Mouse (Mus musculus) thymus, adult 2 months (tissue): ENCODE measurements around the gene Chst11. TPM values are rescaled to one million over a fixed set of nuclear protein-coding genes. Genes with fewer than 3 reads are reported as not detected.

Experiments
- DNase-seq: peaks from one replicate; pipeline ENCODE4 v3.0.0; 2021
- H3K27ac ChIP-seq: fragments of 200-500 bp; 2 replicates; pipeline ENCODE4 v1.5.1; 2012; ENCODE audit warnings: low read length, control low read depth; ENCODE audit not compliant: control insufficient read depth, insufficient read depth
- H3K27me3 ChIP-seq: fragments of 200-500 bp; 2 replicates; pipeline ENCODE4 v1.6.1; 2012; ENCODE audit warnings: mild to moderate bottlenecking, low read length, moderate library complexity, mixed read lengths; ENCODE audit not compliant: control insufficient read depth, insufficient read depth
- H3K36me3 ChIP-seq: fragments of 200-500 bp; 2 replicates; pipeline ENCODE4 v1.6.1; 2012; ENCODE audit warnings: mild to moderate bottlenecking, low read length, moderate library complexity; ENCODE audit not compliant: control insufficient read depth, insufficient read depth
- H3K4me1 ChIP-seq: fragments of 200-500 bp; replicated peaks from 2 replicates; pipeline ENCODE4 v1.6.1; 2012; ENCODE audit warnings: low read length; ENCODE audit not compliant: control insufficient read depth, insufficient read depth
- H3K4me3 ChIP-seq: fragments of 200-500 bp; 2 replicates; pipeline ENCODE4 v1.5.1; 2012; ENCODE audit warnings: mild to moderate bottlenecking, low read length, control low read depth, moderate library complexity; ENCODE audit not compliant: control insufficient read depth, insufficient read depth
- CTCF ChIP-seq: fragments of 200-500 bp; IDR thresholded peaks from 2 replicates; pipeline ENCODE4 v1.5.1; 2012; ENCODE audit warnings: mild to moderate bottlenecking, control low read depth, low read length, moderate library complexity, borderline replicate concordance; ENCODE audit not compliant: control insufficient read depth, poor library complexity, insufficient read depth; ENCODE audit errors: extremely low read depth
- POLR2A ChIP-seq: fragments of 200-500 bp; IDR thresholded peaks from 2 replicates; pipeline ENCODE4 v1.6.1; 2012; ENCODE audit warnings: mild to moderate bottlenecking, low read length, control low read depth, moderate library complexity; ENCODE audit not compliant: control insufficient read depth, poor library complexity, insufficient read depth; ENCODE audit errors: extremely low read depth
- WGBS: fragments of 180-500 bp; shearing (Covaris S2); methylation state at CpG from one replicate; pipeline ENCODE4 v1.1.7; 2018; 5-methylcytosine and 5-hydroxymethylcytosine counted together
- polyA plus RNA-seq: library from polyadenylated mRNA; depleted of rRNA; stranded (reverse); fragments of >200 nt; gene quantifications from 2 replicates; pipeline ENCODE4 v1.2.3, GENCODE M21; 2012

The Chst11 gene
- polyA plus RNA-seq, 1 experiment, result 19.4 TPM

GRCm38 (mm10) chr10:83068466-83068865, 83.2 kb downstream of the Chst11 start:
- H3K36me3 ChIP-seq, result no peaks in the 10 kb centered on the region
- WGBS, result 91% methylated on average over 8 of the region's 8 CpGs
- no peaks in the 10 kb centered on the region for H3K27me3 ChIP-seq
- no peak overlapping the region for H3K27ac ChIP-seq
- H3K4me1 ChIP-seq, result 0 out of 2 replicates have a peak, but pooled peaks cover 4% of the 10 kb centered on the region
- TF ChIP-seq POLR2A (no peak), CTCF (no peak)
- no peak overlapping the region for H3K4me3 ChIP-seq
- no peak for DNase-seq

- DNase-seq, result no peak
- WGBS, result 79% methylated on average over 5 of the region's 5 CpGs
- TF ChIP-seq CTCF (no peak), POLR2A (no peak)
- H3K27me3 ChIP-seq, result no peaks in the 10 kb centered on the region
- no peak overlapping the region for H3K4me3 ChIP-seq
- 0 out of 2 replicates have a peak, but pooled peaks cover 4% of the 10 kb centered on the region for H3K4me1 ChIP-seq
- no peak overlapping the region for H3K27ac ChIP-seq
- no peaks in the 10 kb centered on the region for H3K36me3 ChIP-seq
Observed at GRCm38 (mm10) chr10:83069791-83070190, 84.5 kb downstream of the Chst11 start.

DNA sequence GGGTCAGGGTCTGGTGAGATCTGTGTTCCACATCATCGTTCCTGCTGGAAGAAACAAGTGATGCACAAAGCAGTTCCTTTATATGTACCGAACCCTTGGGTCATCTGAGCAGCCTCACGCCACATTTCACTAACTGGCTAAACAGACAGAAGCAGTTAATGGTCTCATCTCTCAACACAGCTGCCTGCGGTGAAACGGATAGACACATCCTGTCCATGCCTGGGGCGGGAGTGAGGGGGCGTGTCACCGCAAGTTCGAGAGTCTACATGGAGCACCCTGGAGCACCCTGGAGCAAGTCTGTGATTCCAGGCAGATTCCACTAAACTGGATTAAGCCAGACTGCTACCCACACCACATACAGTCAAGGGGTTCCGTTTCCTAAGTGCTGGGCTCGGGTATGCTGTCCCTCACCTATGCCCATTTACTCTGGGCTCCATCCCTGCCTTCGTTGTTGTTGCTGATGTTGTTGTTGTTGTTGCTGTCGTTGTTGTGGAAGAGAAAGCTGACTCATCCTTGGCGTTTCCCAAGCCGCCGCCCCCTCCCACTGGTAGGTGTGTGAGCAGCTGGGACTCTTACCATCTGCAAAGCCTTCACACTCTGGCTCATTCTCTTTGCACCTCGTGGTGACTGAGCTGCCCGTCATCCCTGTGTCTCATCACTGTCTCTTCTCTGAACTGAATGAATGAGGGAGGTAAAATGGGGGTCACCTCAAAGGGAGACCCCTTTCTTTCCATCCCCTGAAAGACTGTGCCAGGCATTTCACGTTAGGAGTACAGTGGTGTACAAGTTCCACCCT, 86.7 kb downstream of the Chst11 start:
- DNase-seq, result peak; percentile 74
- 0 out of 2 replicates have a peak, but pooled peaks cover 4% of the 10 kb centered on the region for H3K4me1 ChIP-seq
- TF ChIP-seq CTCF (no peak), POLR2A (no peak)

DNA sequence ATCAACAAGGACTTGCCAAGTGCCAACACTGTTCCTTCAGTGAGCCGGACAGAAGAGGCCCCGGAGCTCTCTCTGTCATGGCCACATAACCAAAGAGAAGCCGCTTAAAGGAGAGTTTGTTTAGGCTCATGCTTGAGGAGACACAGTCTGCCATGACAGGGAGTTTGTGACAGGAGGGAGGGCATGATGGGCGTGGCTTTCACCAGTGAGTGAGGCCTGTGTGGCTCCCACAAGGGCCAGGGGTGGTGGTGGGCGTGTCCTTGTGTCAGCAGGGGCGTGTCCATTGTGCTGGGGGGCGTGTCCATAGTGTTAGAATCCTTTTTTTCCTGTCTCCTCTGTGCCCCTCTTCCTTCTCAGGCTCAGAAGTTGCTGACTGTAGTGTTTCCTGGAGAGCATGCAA, 87.8 kb downstream of the Chst11 start:
- Histone ChIP-seq H3K4me3 (no peak overlapping the region), H3K4me1 (0 out of 2 replicates have a peak, but pooled peaks cover 4% of the 10 kb centered on the region)

More for the DNA sequence above, 86.7 kb downstream of the Chst11 start:
- no peaks in the 10 kb centered on the region for H3K36me3 ChIP-seq
- 85% methylated on average over 19 of the region's 19 CpGs for WGBS
- no peaks in the 10 kb centered on the region for H3K27me3 ChIP-seq
- no peak overlapping the region for H3K4me3 ChIP-seq
- no peak overlapping the region for H3K27ac ChIP-seq

DNA sequence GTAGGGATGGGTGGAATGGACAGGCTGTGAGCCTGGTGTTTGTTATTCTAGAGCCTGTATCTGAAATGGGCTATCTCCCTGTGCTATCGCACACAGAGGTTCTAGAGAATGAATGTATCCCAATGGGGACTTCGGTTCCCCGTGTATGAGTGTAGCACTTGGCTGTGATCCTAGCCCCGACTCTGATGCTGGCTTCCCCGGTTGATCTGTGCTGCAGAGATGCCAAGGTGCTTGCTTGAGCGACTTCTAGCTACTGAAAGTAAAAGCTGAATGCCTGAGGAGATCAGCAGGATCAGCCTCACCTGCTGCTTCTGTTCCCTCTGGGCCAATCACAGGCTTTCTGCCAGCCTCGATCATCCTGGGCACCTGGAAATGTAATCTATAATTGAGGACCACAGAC, 91.5 kb downstream of the Chst11 start:
- H3K36me3 ChIP-seq, result no peaks in the 10 kb centered on the region
- 92% methylated on average over 7 of the region's 7 CpGs for WGBS
- no peak for DNase-seq
- no peaks in the 10 kb centered on the region for H3K27me3 ChIP-seq
- TF ChIP-seq POLR2A, result no peak
- no peak for TF ChIP-seq CTCF
- H3K4me1 ChIP-seq, result peaks cover 14% of the 10 kb centered on the region
- H3K27ac ChIP-seq, result no peak overlapping the region
- no peak overlapping the region for H3K4me3 ChIP-seq

More for the DNA sequence above, 87.8 kb downstream of the Chst11 start:
- TF ChIP-seq POLR2A (no peak), CTCF (no peak)
- no peaks in the 10 kb centered on the region for H3K36me3 ChIP-seq
- peak; percentile 37 for DNase-seq
- no peak overlapping the region for H3K27ac ChIP-seq
- H3K27me3 ChIP-seq, result no peaks in the 10 kb centered on the region
- 86% methylated on average over 7 of the region's 7 CpGs for WGBS

GRCm38 (mm10) chr10:83078723-83079122, 93.4 kb downstream of the Chst11 start:
- no peak overlapping the region for H3K27ac ChIP-seq
- peaks cover 16% of the 10 kb centered on the region for H3K4me1 ChIP-seq
- no peaks in the 10 kb centered on the region for H3K36me3 ChIP-seq
- 95% methylated on average over 8 of the region's 8 CpGs for WGBS
- DNase-seq, result no peak
- TF ChIP-seq CTCF (no peak), POLR2A (no peak)
- no peaks in the 10 kb centered on the region for H3K27me3 ChIP-seq
- no peak overlapping the region for H3K4me3 ChIP-seq
